10 mouse cellular contexts compared by ENCODE assay signal in the genomic region with DNA sequence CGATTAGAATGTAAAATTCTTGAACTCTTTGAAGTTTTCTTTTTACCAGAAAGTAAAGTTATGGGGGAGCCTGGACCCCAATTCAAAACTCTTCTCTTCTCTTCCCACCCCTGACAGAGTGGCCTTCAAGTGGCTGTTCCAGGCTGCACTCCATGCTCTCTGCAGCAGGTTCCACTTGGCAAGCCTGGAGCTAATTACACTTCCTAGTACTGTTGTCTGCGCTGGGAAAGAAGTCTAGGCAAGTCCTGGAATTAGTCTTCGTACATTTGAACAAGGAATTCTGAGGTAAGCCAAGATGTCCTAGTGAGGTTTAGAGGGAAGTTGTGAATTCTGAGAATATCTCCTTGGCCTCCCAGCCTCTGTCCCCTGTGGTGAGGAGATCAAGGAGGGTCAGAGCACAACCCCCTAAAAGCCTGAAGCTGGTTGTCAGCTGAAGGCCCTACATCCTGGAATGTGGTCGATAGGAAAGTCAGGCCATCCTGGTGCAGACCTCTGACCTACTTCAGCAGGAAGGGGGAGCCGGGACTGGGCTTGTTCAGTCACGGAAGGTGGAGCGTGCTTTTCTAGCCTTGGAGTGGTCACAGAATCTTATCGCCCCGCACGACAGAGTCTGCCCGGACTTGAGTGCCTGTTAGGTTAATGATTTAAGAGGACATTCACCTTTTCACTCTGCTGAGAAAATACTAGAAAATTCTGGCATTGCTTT. TPM values are rescaled to one million over a fixed set of nuclear protein-coding genes. Genes with fewer than 3 reads are reported as not detected.
DNase-seq lines count a peak whose midpoint lies in the region; ATAC-seq and TF ChIP-seq lines count a peak whose summit lies in the region.
"Had no signal": no experiment of that assay in that cellular context is flagged by ENCODE, and none has a peak within 500 bp of the region (broad histone marks: within the 10 kb centered on the region; RNA-seq: fewer than 3 reads in every experiment).

No protein-coding gene starts in this region.

- peaks cover 48% of the 10 kb centered on the region for H3K4me1 ChIP-seq in liver, postnatal 0 days (ENCODE audit: insufficient read depth)
- H3K4me1 ChIP-seq in hindbrain, postnatal 0 days (ENCODE audit: insufficient read depth, low read length), result 0 out of 2 replicates have a peak, but pooled peaks cover 3% of the 10 kb centered on the region

- WGBS in liver, postnatal 0 days (ENCODE audit: insufficient replicate concordance), result 36% methylated on average over 11 of the region's 11 CpGs
- 54% methylated on average over 11 of the region's 11 CpGs for WGBS in hindbrain, postnatal 0 days

- no peak overlapping the region for H3K4me3 ChIP-seq in liver, postnatal 0 days (ENCODE audit: low read depth, low read length)
- no peak overlapping the region for H3K4me3 ChIP-seq in hindbrain, postnatal 0 days (ENCODE audit: low read length)
- H3K4me3 ChIP-seq: myocyte had no signal

- peak; percentile 68 for ATAC-seq in liver, postnatal 0 days
- no peak for ATAC-seq in hindbrain, postnatal 0 days
- ATAC-seq: forebrain, embryonic 14.5 days had no signal

- H3K36me3 ChIP-seq in liver, postnatal 0 days (replicated peaks; ENCODE audit: insufficient read depth, low read length), result no peaks in the 10 kb centered on the region
- no peaks in the 10 kb centered on the region for H3K36me3 ChIP-seq in hindbrain, postnatal 0 days (ENCODE audit: insufficient read depth, low read length)

- peak overlapping the region; percentile 37 for H3K9ac ChIP-seq in liver, postnatal 0 days (replicated peaks)
- H3K9ac ChIP-seq in hindbrain, postnatal 0 days (replicated peaks; ENCODE audit: low read length), result no peak overlapping the region

- TF ChIP-seq EP300 in liver, postnatal 0 days (IDR thresholded peaks at IDR 0.05; ENCODE audit: low read depth), result no peak; the same call in 1 of the 2 replicates

- H3K27ac ChIP-seq in liver, postnatal 0 days (ENCODE audit: low read depth), result peak overlapping the region; percentile 83
- no peak overlapping the region for H3K27ac ChIP-seq in hindbrain, postnatal 0 days

- no peak for TF ChIP-seq CTCF in liver, postnatal 0 days (IDR thresholded peaks at IDR 0.05; ENCODE audit: low read depth)
- TF ChIP-seq CTCF in hindbrain, postnatal 0 days (IDR thresholded peaks at IDR 0.05; ENCODE audit: low read depth), result no peak

- peak overlapping the region; percentile 38 for H3K4me2 ChIP-seq in liver, postnatal 0 days (ENCODE audit: low read depth, low read length)
- H3K4me2 ChIP-seq in hindbrain, postnatal 0 days (ENCODE audit: low read depth, low read length), result no peak overlapping the region

- DNase-seq in adrenal gland, postnatal 36 days, result peak; percentile 52 to 62
- DNase-seq in gonadal fat pad, adult 2 months (ENCODE audit: low read depth), result peak; percentile 65
- DNase-seq in kidney, adult 18-20 months, result peak; percentile 72
- DNase-seq in liver, postnatal 0 days, result peak; percentile 65
- no peak for DNase-seq in cerebellum, adult 9-11 months
- no peak for DNase-seq in layer of hippocampus, postnatal 14 days (ENCODE audit: low spot score in 2 of 2)
- DNase-seq in cerebellum, adult 11 months, result no peak
- DNase-seq in hindbrain, postnatal 0 days (ENCODE audit: low spot score), result no peak

- no peaks in the 10 kb centered on the region for H3K9me3 ChIP-seq in liver, postnatal 0 days (ENCODE audit: low read length)
- no peaks in the 10 kb centered on the region for H3K9me3 ChIP-seq in hindbrain, postnatal 0 days (ENCODE audit: low read length)

- no peaks in the 10 kb centered on the region for H3K27me3 ChIP-seq in liver, postnatal 0 days (ENCODE audit: insufficient read depth, low read length)
- H3K27me3 ChIP-seq in hindbrain, postnatal 0 days (ENCODE audit: insufficient read depth, low read length), result no peaks in the 10 kb centered on the region

RNA-seq across cellular contexts. Expression of a gene that starts 59.6 kb away (rescaled TPM):
- 10 to 100 TPM; 41.1 to 44.8 TPM for total RNA-seq in adrenal gland, postnatal 36 days (2021)
- polyA plus RNA-seq in gonadal fat pad, adult 2 months (2012; rRNA removed), result 6.1 and 6.4 TPM in 2 replicates
- 5.1 and 5.7 TPM in 2 replicates for polyA plus RNA-seq in liver, postnatal 0 days (2015; fragmentation: Nextera tagmentation; extraction: Ambion mirVana)
- 10 to 100 TPM; 47.2 to 56.5 TPM for total RNA-seq in layer of hippocampus, postnatal 14 days (2021)
- 32.7 and 40.0 TPM in 2 replicates for total RNA-seq in hindbrain, postnatal 0 days (2014; rRNA removed)
- 17.1 and 17.8 TPM in 2 replicates for polyA plus RNA-seq in hindbrain, postnatal 0 days (2015; fragmentation: Nextera tagmentation; extraction: Ambion mirVana)

Comparison
In these comparisons a context has a peak if more than half of its experiments do, and no peak if none do; other contexts are left out.
1. DNase-seq: peak in adrenal gland, postnatal 36 days (2 of 2), gonadal fat pad, adult 2 months (single experiment), kidney, adult 18-20 months (single experiment) and liver, postnatal 0 days (single experiment); none in cerebellum, adult 9-11 months (single experiment), layer of hippocampus, postnatal 14 days (0 of 2), cerebellum, adult 11 months (single experiment) and hindbrain, postnatal 0 days (single experiment).